Mouse (Mus musculus): ENCODE measurements around the gene Spsb2.

Spsb2 gene

GRCm38 (mm10) chr6:124856916-124857839 is 48.7 kb downstream of the Spsb2 start, which contains the start of gene P3h3:
Gene P3h3, minus strand, starts transcription at chr6:124857752.
- DNase-seq (ENCODE audit: low read depth, low spot score) = peak; percentile 41

GRCm38 (mm10) chr6:124857840-124858530 is 49.5 kb downstream of the Spsb2 start:
- no peak for DNase-seq (ENCODE audit: low read depth, low spot score)

DNA sequence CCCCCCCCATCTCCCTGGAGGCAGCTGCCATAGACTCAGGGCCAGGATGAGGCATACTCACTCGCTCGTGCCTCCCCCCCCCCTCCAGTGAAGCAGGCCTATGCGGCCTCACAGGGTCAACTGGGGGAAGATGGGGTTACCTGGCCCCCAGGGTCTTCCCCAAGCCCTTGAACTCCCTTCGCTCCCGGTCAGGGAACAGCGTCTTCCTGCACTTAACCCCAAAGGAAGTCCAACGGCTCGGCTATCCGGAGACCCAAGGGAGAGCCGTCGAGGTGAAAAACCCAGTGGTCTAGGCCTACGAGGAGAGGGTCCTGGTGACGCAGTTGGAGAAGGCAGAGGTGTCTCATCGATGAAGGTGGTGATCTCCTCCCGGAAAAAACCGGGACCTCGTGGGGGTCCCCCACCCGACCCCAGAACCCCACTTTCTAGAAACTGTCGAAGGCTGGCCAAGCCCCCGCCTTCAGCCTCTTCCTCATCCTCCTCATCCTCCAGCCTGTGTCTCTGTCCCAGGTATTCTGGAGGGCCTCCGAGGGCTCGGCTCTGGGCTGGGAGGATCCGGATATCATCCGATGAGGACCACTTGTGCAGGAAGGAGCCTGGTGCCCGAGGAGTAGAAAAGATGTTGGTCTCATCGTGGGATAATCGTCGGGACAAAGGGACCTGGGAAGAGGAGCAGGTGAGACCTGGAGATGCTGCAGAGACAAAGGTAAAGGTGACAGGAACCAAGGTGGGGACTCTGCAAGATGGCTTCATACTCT is 50.3 kb downstream of the Spsb2 start:
- no peak for DNase-seq (ENCODE audit: low read depth, low spot score)

GRCm38 (mm10) chr6:124859725-124860124 is 51.3 kb downstream of the Spsb2 start:
- peak; percentile 53 for DNase-seq (ENCODE audit: low read depth, low spot score)

Measured in skeletal muscle tissue, adult 2 months (tissue).